Mouse (Mus musculus): ENCODE data around the gene Dcxr.

DNA sequence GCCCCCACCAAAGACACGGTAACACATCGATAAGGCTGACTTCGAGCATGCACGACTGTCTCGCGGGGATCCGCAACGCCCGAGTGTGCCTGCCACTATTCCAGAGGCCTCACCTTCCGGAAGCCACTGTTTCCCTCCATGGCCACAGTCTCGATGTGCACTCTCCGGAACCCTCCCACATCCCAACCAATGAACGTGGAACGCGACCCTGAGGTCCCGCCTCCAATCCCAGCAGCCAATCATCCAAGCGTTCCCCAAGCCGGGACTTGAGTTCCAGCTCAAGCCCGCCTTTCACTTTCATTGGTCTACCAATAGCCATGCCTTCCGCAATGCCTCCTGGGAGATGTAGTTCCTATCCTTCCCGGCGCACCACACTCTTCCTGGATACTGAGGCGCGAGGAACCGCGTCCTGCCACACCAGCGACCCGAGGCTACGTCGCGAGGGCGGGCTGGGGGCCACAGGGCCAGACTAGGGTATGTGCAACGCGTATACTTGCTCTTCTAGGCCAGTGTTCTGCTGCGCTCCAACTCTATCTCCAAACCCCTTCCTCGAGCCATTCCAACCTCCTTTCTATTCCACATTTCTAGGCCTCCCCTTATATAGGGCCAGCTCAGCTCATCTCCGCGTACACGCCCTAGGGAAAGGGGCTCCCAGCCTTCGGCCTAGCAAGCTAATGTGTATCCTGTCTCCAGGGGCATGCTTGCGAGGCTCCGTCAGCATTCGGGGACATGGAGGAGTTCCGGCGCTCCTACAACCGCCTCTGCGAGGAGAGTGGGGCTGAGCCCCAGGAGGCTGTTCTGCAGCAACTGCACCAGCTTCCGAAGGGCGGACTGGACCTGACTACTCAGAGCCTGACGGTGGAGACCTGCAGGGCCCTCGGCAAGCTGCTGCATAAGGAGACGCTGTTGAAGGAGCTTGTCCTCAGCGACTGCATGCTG is 13.2 kb downstream of the Dcxr start, which contains the start of the genes Cenpx and Lrrc45:
- TF ChIP-seq USF1 (IDR thresholded peaks at IDR 0.05; ENCODE audit: low read depth) (no peak), POLR2A (IDR thresholded peaks at IDR 0.05; ENCODE audit: insufficient read length, low read depth) (peak; percentile 56), CEBPB (IDR thresholded peaks at IDR 0.05; ENCODE audit: insufficient read depth, poor library complexity, severe bottlenecking) (no peak), TCF12 (IDR thresholded peaks at IDR 0.05; ENCODE audit: insufficient read depth, poor library complexity, severe bottlenecking) (no peak), E2F4 (IDR thresholded peaks at IDR 0.05; ENCODE audit: insufficient read depth) (peak; percentile 67), MAX (IDR thresholded peaks at IDR 0.05; ENCODE audit: low read depth) (no peak), MYOG (IDR thresholded peaks at IDR 0.05; ENCODE audit: control insufficient read depth in 1 of 3, insufficient read depth in 1 of 3, insufficient read length in 2 of 3, low read depth in 2 of 3) (no peak), REST (IDR thresholded peaks at IDR 0.05; ENCODE audit: insufficient read depth, insufficient read length) (no peak), MYOD1 (IDR thresholded peaks at IDR 0.05; ENCODE audit: control insufficient read depth in 1 of 3, insufficient read length in 2 of 3, low read depth in 2 of 3) (peak in 1 of 3 experiments; percentile 7), POLR2AphosphoS2 (IDR thresholded peaks at IDR 0.05; ENCODE audit: insufficient read length, low read depth) (peak; percentile 46), SRF (IDR thresholded peaks at IDR 0.05; ENCODE audit: control insufficient read depth, insufficient read length, low read depth) (peak; percentile 53), TCF3 (IDR thresholded peaks at IDR 0.05; ENCODE audit: insufficient read length, low read depth) (no peak)

Measured in myocyte (in vitro differentiated cells).